Mouse (Mus musculus): Measurements from ENCODE around the gene Mrm3.

Mrm3 gene

GRCm38 (mm10) chr11:76252036-76252435 lies 8.5 kb downstream of the Mrm3 start:
- no peak for DNase-seq (ENCODE audit: low read depth, low spot score)

DNA sequence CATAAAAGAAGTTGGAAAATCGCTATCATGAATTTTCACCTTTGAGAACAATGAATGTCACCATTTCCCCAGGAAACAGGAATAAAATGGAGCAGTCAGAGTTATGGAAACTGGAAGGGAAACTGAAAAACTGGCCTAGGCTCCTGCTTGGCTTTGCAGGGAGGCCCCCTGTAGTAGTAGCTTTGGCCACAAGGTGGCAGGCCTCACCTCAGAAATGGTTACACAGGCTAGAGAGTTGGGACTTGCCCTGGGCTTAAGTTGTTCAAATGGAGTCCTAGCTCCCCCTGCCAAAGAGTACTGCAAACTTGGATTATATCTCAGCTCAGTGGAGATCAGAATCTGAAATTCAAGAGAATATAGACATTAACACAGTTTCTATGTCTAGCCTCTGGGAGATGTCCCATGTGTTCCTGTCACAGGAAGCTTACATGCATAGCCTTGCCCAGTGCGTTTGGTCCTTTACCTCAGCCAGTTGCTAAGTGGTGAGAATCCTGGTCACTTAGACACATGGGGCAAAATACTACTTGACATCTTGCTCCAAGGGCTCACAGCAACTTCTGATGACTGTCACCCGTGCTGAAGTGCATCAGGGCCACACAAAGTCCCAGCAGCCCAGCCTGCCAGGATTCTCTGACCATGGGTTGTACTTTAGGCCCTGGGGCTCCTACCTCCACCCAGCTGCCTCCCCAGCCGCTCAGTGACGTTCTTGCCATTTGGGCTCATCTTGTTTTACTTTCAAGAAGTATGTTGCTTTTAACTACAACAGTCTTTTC lies 9.8 kb downstream of the Mrm3 start:
- DNase-seq (ENCODE audit: low read depth, low spot score): peak; percentile 63

- no peak for DNase-seq (ENCODE audit: low read depth, low spot score)
These were observed 10.4 kb downstream of the Mrm3 start for GRCm38 (mm10) chr11:76253918-76254264.

DNA sequence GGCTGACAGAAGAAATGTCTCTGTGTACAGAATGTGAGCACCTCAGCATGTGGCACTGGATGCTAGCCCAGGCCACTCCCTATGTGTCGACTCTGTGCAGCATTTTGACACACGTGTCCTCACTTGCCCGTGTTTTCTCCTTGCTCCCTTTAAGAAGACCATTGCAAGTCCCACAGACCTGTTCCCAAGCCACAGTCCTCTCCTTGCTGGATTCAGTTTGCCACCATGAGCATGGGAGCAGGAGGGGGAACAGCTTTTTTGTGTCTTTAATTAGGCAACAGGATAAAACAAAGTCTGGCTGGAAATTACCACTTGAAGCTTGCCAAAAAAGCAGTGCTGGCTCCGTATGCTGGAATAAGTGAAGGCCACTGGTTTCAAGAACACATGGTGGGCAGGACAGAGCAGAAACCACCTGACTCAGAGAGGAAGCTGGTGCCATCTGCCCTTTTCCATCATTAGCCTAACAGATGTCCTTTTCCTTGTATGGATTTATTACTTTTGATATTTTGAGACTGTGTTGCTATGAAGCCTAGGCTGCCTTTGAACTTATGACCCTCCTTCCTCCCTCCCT lies 12.0 kb downstream of the Mrm3 start:
- DNase-seq (ENCODE audit: low read depth, low spot score): no peak

GRCm38 (mm10) chr11:76256129-76256528 lies 12.6 kb downstream of the Mrm3 start:
- no peak for DNase-seq (ENCODE audit: low read depth, low spot score)

DNA sequence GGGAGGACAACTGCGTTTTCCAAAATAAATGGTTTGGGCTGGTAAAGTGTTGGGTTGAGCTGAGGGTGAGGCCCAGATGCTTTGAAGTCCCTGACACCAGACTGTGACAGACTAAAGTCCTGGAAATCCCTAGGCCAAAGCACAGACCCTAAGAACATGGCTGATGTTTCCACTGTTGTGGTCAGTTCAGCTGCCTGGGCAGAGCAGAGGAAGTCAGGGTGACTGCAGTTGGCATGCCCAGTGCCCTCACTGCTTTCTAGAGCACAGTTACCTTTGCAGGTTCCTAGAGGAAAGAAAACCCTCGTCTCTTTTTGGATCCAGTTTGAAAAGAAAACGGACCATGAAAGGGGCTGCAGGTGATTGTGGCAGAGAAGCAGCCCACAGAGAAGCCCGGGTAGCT lies 13.9 kb downstream of the Mrm3 start:
- DNase-seq (ENCODE audit: low read depth, low spot score): no peak

- DNase-seq (ENCODE audit: low read depth, low spot score): no peak
These were observed 15.0 kb downstream of the Mrm3 start for GRCm38 (mm10) chr11:76258511-76258910.

DNA sequence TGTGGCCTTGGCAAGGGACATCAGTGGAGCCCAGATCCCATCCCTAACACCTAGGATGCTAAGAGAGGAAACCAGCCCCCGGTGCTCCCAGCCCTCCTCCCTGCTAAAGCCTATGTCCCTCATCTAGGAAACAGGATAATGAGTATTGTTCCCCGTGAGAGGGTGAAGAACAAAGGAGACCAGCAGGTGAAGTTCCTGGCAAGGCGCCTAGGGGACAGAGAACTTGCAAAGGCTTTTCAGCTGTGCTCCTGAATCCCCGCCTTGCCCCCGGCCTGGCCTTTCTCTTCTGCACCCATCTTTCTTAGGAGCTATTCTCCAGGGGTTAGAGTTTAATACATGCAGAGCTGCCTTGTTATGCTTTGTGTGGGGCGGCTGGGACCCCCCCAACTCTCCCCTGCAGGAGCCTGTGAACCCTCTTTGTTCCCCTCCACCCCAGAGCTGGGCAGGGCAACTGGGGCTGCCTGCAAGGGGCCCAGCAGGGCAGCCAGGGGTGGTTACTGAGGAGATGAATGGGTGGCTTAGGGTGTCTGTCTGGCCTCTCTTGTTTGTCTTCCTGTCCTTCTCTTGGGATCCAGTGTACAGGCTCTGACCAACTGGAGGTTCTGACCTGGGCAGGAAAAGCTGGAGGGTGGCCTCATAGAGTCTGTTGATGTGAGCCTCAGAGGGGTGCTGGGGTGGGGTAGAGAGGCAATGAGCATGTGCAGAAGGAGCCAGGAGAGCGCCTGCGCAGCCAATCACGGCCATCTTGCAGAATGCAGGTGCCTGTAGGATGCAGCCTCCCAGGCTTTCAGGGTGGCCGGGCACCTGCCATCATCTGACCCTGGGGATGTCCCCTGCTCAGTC lies 16.9 kb downstream of the Mrm3 start:
- DNase-seq (ENCODE audit: low read depth, low spot score): no peak

GRCm38 (mm10) chr11:76261224-76261623 lies 17.7 kb downstream of the Mrm3 start:
- DNase-seq (ENCODE audit: low read depth, low spot score): no peak

DNA sequence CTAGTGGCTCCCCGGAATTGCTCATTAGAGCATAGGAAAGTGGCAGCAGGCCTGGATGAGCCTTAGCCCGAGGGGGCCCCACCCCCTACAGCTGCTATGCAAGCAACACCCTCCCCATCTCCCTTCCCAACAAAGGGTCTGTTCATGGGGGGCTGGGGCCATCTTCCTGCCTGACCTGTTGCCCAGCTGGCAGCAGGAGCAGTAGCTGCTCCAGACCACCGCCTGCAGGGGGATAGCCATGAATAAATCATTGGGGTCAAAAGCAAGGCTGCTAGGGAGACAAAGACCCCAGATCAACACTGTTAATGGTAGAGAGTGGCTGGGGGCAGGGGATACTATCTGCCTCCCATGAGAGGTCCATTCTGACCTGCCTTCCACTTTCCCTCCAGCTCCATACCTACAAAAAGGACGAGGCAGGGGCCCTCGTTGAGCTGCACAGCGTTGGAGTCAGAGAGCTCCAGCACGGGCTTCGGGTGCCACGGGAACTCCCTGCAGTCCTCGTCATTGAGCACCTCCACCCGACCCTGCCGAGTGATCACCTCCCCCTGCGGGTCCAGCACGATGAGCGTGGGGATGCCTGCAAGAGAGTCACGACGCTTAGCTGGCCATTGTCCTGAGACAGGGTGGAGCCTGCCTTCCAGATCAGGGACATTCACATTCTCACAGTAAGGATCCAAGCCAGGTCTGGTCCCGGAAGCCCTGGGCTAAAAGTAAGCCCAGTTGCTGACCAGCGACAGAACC lies 19.3 kb downstream of the Mrm3 start:
- no peak for DNase-seq (ENCODE audit: low read depth, low spot score)

DNA sequence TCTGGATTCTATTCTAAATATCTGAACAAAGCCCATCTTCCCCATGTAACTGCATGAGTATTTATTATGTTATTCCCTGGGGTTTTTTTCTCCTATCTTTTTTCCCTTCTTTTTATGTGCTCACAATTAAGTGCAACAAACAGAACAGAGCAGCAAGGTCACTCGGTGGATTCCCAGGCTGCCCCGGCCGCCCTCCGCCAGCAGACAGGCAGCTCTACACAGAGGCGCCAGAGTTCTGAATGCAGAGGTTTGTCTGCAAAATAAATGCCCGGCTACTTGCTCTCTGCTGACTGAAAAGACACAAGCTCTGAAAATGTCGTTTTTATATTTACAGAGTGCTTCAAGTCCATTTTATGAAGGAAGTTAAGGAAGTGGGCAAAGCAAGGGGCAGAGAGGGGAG lies 24.0 kb downstream of the Mrm3 start:
- no peak for DNase-seq (ENCODE audit: low read depth, low spot score)

DNA sequence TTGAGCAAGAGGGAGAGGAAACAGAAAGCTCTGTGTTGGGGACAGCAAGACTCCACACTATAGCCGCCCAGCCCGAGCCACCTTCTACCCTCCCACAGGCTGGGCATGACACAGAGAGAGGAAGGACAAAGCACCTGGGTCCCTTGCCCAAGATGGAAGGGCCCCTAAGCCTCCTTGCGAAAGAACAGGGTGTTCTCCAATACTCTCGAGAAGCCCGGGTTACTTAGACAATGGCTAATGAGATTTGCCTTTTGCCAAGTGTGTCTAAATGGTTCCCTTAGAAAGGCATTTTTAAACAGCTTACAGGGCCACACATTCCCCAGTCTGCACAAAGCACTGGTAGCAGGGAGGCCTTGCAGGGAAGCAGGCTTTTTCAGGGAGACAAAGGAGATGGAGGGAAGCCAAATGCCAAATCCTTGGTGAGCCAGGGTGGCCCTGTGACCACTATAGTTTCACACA lies 24.5 kb downstream of the Mrm3 start:
- DNase-seq (ENCODE audit: low read depth, low spot score): no peak

DNA sequence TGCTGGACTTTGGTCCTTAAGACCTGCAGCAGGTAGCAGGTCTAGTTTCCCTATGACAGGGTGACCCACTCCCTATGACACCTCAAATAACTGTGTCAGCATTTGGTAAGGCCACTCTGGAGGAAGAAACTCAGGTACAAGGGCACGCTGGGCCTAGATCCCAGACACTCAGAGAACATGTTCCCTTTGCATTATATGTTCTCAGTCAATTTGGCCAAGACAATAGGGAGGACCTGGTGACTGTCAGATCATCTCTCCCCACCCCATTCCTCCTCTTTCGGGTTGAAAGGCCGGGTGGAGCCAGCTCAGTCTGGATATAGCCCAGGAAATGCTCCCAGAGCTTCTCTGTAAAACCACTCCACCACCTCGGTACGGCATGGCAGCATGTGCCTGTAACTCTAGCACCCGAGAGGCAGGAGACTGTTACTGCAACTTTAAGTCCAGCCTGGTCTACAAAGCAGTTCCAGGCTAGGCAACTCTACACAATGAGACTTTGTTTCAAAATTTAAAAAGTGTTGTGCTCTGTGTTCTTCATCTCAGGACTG lies 25.1 kb downstream of the Mrm3 start:
- DNase-seq (ENCODE audit: low read depth, low spot score): no peak

DNA sequence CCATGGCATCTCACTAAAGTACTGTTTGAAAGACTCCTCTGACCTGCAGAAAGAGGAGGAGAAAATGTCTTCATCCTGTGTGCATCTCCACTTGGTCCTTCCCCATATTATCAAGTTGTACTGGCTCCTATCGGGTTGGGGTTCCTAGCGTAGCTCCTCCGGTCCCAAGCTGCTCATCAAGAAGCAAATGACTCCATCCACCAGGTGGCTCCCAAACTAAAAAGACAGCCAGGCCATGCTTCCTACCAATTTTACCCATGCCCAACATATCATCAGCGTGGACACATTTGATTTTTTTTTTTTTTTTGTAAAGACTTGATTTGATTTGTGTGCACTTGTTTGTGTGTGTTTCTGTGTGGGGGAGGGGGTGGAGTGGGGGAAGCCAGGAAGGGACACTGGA lies 28.9 kb downstream of the Mrm3 start:
- no peak for DNase-seq (ENCODE audit: low read depth, low spot score)

DNA sequence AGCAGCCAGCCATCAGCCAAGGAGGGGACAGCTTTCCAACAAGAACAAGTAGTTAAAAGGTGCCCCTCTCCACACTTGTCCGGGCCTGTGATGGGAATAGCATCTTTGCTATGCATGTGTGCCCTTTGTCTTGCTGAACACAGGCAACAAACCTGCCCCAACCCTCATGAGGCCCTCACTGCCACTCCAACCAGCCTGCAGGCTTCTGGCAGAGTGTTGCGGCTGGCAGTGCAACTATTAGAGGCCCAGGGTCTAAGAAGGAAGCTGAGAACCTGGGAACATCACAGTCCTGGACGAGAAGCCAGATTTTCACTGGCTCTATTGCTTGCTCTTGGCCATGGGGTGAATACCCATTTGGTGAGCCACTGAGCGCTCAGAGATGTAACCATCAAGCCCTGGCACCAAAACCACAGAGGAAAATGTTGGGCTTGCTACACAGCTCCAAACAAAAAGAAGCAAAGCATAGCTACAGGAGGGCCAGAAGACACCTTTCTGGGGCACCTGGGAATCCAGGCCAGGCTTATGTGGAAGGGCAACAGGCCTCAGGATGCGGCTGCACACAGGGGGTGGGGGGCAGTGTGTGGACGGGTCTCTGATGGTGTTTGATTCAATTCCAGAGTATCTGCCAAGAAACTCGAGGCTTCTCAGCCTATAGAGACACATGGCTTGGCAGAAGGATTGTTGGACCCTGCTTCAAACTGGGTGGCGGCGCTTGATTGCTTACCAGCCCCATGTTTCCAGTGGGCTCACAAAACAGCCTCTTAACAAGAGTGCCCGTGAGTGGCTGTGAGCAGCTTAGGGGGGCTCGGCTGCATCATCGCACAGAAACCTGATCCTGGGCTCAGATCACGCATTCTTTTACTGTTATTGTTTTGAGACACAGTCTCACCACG lies 35.7 kb downstream of the Mrm3 start:
- no peak for DNase-seq (ENCODE audit: low read depth, low spot score)

DNA sequence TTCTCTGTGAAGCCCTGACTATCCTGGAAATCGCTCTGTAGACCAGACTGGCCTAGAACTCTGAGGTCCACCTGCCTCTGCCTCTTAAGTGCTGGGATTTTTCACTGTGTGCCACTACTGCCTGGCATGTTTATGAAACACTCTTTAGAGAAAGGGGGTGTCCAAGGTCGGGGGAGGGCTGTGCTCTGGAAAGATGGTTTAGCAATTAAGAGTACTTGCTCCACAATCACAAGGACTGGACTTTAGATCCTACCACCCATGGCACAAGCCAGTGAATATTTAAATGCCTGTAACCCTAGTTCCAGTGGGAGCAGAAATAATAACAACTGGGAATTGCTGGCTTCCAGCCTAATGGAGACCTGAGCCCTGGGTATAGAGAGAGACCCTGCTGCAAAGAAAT lies 36.5 kb downstream of the Mrm3 start:
- DNase-seq (ENCODE audit: low read depth, low spot score): no peak

GRCm38 (mm10) chr11:76283841-76284240 lies 40.3 kb downstream of the Mrm3 start:
- DNase-seq (ENCODE audit: low read depth, low spot score): no peak

DNA sequence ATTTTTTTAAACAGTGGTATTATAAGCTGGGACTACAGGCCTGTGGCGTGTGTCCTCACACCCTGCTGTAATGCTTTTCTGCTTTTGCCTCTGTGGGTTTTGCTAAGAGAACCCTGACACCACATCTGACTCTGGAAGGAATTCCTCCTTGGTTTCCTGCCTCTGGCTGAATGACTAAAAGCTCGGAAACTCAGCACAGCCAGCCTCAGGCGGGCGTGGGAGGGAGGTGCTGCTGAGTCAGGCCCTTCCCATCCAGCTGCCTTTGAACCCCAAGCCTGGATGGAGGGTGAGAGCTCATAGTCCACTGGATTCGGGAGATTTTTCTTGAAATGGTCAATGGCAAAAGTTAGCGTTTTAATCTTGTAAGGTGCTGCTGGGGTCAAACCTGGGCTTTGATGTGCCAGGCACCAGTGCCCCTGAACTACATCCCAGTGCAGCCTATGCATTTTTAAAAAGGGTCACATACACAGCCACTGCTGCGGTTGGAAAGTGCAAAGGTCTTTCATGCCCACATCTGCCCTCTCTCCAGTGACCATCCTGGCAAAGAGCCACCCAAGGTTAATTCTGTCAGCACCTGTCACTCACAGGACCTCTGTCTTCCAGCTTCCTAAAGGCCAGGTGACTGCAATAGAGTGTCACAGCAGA lies 42.0 kb downstream of the Mrm3 start:
- no peak for DNase-seq (ENCODE audit: low read depth, low spot score)

GRCm38 (mm10) chr11:76286534-76287126 lies 43.1 kb downstream of the Mrm3 start:
- DNase-seq (ENCODE audit: low read depth, low spot score): no peak

DNA sequence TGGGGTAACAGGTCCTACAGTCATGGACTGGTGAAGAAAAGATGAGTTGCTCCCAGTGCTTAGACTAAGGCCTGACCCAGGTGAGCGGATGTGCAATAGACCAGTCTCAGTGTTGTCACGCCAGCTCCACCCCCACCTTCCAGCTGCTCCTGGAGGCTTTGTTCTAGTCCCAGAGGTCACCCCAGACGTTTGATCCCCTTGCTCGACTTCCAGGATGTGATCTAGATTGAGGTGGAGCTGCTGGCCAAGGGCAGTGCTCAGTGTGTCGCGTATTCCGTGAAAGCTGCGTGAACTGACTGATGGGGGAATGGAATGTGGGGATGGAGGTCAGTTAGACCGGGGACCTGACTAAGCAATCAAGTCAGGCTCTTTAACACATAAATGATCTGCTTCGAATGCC lies 43.8 kb downstream of the Mrm3 start:
- no peak for DNase-seq (ENCODE audit: low read depth, low spot score)
